8 mouse cellular contexts compared by ENCODE assay signal in genomic region chr12:75670611-75671010, GRCm38 (mm10). TPM values are rescaled to one million over a fixed set of nuclear protein-coding genes. Genes with fewer than 3 reads are reported as not detected.
DNase-seq lines count a peak whose midpoint lies in the region; ATAC-seq and TF ChIP-seq lines count a peak whose summit lies in the region.

No protein-coding gene starts in this region.

- no peak for TF ChIP-seq POLR2A in lung, adult 2 months (IDR thresholded peaks at IDR 0.05; ENCODE audit: borderline replicate concordance, extremely low read depth, low read depth, low read length)

- peak overlapping the region; percentile 44 for H3K9ac ChIP-seq in embryonic facial prominence, embryonic 11.5 days (replicated peaks; ENCODE audit: low read length)
- peak overlapping the region; percentile 72 for H3K9ac ChIP-seq in intestine, embryonic 16.5 days (ENCODE audit: low read depth, low read length)
- peak overlapping the region; percentile 44; the same call in 1 of the 2 replicates for H3K9ac ChIP-seq in neural tube, embryonic 14.5 days (replicated peaks; ENCODE audit: low read depth, low read length)

- H3K9me3 ChIP-seq in embryonic facial prominence, embryonic 11.5 days (replicated peaks; ENCODE audit: control insufficient read depth, low read length): no peaks in the 10 kb centered on the region
- no peaks in the 10 kb centered on the region for H3K9me3 ChIP-seq in intestine, embryonic 16.5 days (ENCODE audit: control insufficient read depth, low read length)
- no peaks in the 10 kb centered on the region for H3K9me3 ChIP-seq in neural tube, embryonic 14.5 days (ENCODE audit: control insufficient read depth, low read length)

- TF ChIP-seq CTCF in lung, adult 2 months (IDR thresholded peaks at IDR 0.05; ENCODE audit: insufficient read depth, low read length): no peak

- H3K27ac ChIP-seq in embryonic facial prominence, embryonic 11.5 days (replicated peaks; ENCODE audit: low read depth, low read length): no peak overlapping the region
- H3K27ac ChIP-seq in intestine, embryonic 16.5 days (ENCODE audit: low read length): no peak overlapping the region
- H3K27ac ChIP-seq in neural tube, embryonic 14.5 days (ENCODE audit: low read depth, low read length): no peak overlapping the region

- H3K4me3 ChIP-seq in lung, adult 2 months (replicated peaks; ENCODE audit: extremely low read depth, low read depth, low read length): peak overlapping the region; percentile 20
- peak overlapping the region; percentile 67 for H3K4me3 ChIP-seq in embryonic facial prominence, embryonic 11.5 days (ENCODE audit: low read depth, low read length)
- peak overlapping the region; percentile 61 for H3K4me3 ChIP-seq in intestine, embryonic 16.5 days (ENCODE audit: low read length)
- peak overlapping the region; percentile 45 for H3K4me3 ChIP-seq in neural tube, embryonic 14.5 days (ENCODE audit: low read depth, low read length)

- no peaks in the 10 kb centered on the region for H3K27me3 ChIP-seq in embryonic facial prominence, embryonic 11.5 days (ENCODE audit: control insufficient read depth, insufficient read depth, low read length)
- H3K27me3 ChIP-seq in intestine, embryonic 16.5 days (replicated peaks; ENCODE audit: control insufficient read depth, insufficient read depth, low read length): no peaks in the 10 kb centered on the region
- H3K27me3 ChIP-seq in neural tube, embryonic 14.5 days (ENCODE audit: control insufficient read depth, insufficient read depth, low read length): no peaks in the 10 kb centered on the region

- peak overlapping the region; percentile 63 for H3K4me2 ChIP-seq in embryonic facial prominence, embryonic 11.5 days (ENCODE audit: low read depth, low read length)
- peak overlapping the region; percentile 73 for H3K4me2 ChIP-seq in intestine, embryonic 16.5 days (ENCODE audit: low read depth, low read length)
- peak overlapping the region; percentile 65 for H3K4me2 ChIP-seq in neural tube, embryonic 14.5 days (ENCODE audit: low read depth, low read length)

- 82% methylated on average over 6 of the region's 6 CpGs for WGBS in lung, adult 2 months
- 89% methylated on average over 6 of the region's 6 CpGs for WGBS in embryonic facial prominence, embryonic 11.5 days
- WGBS in intestine, embryonic 16.5 days: 88% methylated on average over 6 of the region's 6 CpGs
- WGBS in neural tube, embryonic 14.5 days: 94% methylated on average over 6 of the region's 6 CpGs

- no peak for ATAC-seq in embryonic facial prominence, embryonic 11.5 days (replicated peaks; ENCODE audit: insufficient number of reproducible peaks, low FRiP score, low TSS enrichment, low read depth)
- no peak for ATAC-seq in intestine, embryonic 16.5 days
- no peak for ATAC-seq in neural tube, embryonic 14.5 days (ENCODE audit: low read depth)

- peaks cover 4% of the 10 kb centered on the region; the same call in 1 of the 2 replicates for H3K4me1 ChIP-seq in lung, adult 2 months (ENCODE audit: control insufficient read depth, insufficient read depth, low read length)
- no peaks in the 10 kb centered on the region for H3K4me1 ChIP-seq in embryonic facial prominence, embryonic 11.5 days (ENCODE audit: control insufficient read depth, insufficient read depth, low read length)
- peaks cover 15% of the 10 kb centered on the region for H3K4me1 ChIP-seq in intestine, embryonic 16.5 days (ENCODE audit: control insufficient read depth, insufficient read depth, low read length)
- peaks cover 9% of the 10 kb centered on the region for H3K4me1 ChIP-seq in neural tube, embryonic 14.5 days (ENCODE audit: control insufficient read depth, insufficient read depth, low read length)

- no peak for DNase-seq in lung, adult 2 months
- no peak for DNase-seq in lung, postnatal 10 days
- DNase-seq in embryonic facial prominence, embryonic 11.5 days (ENCODE audit: low spot score): no peak
- no peak for DNase-seq in urinary bladder, postnatal 10 days (ENCODE audit: low spot score)
- no peak for DNase-seq in spleen, adult 12 weeks (ENCODE audit: low spot score)
- no peak for DNase-seq in layer of hippocampus, adult 8-10 months (ENCODE audit: low spot score in 2 of 2)

- no peaks in the 10 kb centered on the region for H3K36me3 ChIP-seq in embryonic facial prominence, embryonic 11.5 days (replicated peaks; ENCODE audit: control insufficient read depth, insufficient read depth, low read depth, low read length)
- H3K36me3 ChIP-seq in intestine, embryonic 16.5 days (ENCODE audit: control insufficient read depth, insufficient read depth, low read length): no peaks in the 10 kb centered on the region
- H3K36me3 ChIP-seq in neural tube, embryonic 14.5 days (ENCODE audit: control insufficient read depth, insufficient read depth, low read length): no peaks in the 10 kb centered on the region

RNA-seq across cellular contexts. Expression of gene Wdr89, which starts 1.3 kb away (rescaled TPM):
- polyA plus RNA-seq in lung, adult 2 months (2012; rRNA removed): 1.3 and 2.0 TPM in 2 replicates
- 12.1 and 13.9 TPM in 2 replicates for polyA plus RNA-seq in embryonic facial prominence, embryonic 11.5 days (2014; fragmentation: Nextera tagmentation; extraction: Ambion mirVana)
- polyA plus RNA-seq in intestine, embryonic 16.5 days (2015; fragmentation: Nextera tagmentation; extraction: Ambion mirVana): 8.5 and 9.3 TPM in 2 replicates
- 5.3 and 5.7 TPM in 2 replicates for polyA plus RNA-seq in neural tube, embryonic 14.5 days (2014; fragmentation: Nextera tagmentation; extraction: Ambion mirVana)
- total RNA-seq in layer of hippocampus, adult 8-10 months (2022): 1 to 10 TPM; 3.3 to 4.0 (median 3.5) TPM
